Mouse (Mus musculus) intestine, embryonic 15.5 days (tissue): ENCODE results near the gene Tent5c. TPM values are rescaled to one million over a fixed set of nuclear protein-coding genes. Genes with fewer than 3 reads are reported as not detected.

Experiments used
- ATAC-seq: fragments of 200-750 bp; cut with Nextera tagmentation; 2 replicates; pipeline ENCODE4 v1.8.0; 2017; ENCODE audit warnings: moderate TSS enrichment, moderate library complexity
- H3K27ac ChIP-seq: fragments of 300-500 bp; sonication (generic); 2 replicates; pipeline ENCODE4 v1.5.1; 2015; ENCODE audit warnings: mild to moderate bottlenecking, inconsistent platforms
- H3K27me3 ChIP-seq: fragments of 300-500 bp; sonication (generic); replicated peaks from 2 replicates; pipeline ENCODE4 v1.6.1; 2015; ENCODE audit warnings: inconsistent platforms
- H3K36me3 ChIP-seq: fragments of 300-500 bp; sonication (generic); 2 replicates; pipeline ENCODE4 v1.6.1; 2015; ENCODE audit warnings: inconsistent platforms
- H3K4me1 ChIP-seq: fragments of 300-500 bp; sonication (generic); replicated peaks from 2 replicates; pipeline ENCODE4 v1.6.1; 2015; ENCODE audit warnings: inconsistent platforms
- H3K4me2 ChIP-seq: fragments of 300-500 bp; sonication (generic); replicated peaks from 2 replicates; pipeline ENCODE4 v1.6.1; 2015; ENCODE audit warnings: mild to moderate bottlenecking, inconsistent platforms
- H3K4me3 ChIP-seq: fragments of 300-500 bp; sonication (generic); replicated peaks from 2 replicates; pipeline ENCODE4 v1.5.1; 2015; ENCODE audit warnings: inconsistent platforms
- H3K9ac ChIP-seq: fragments of 300-500 bp; sonication (generic); 2 replicates; pipeline ENCODE4 v1.6.1; 2015; ENCODE audit warnings: inconsistent platforms
- H3K9me3 ChIP-seq: fragments of 300-500 bp; sonication (generic); 2 replicates; pipeline ENCODE4 v1.6.1; 2016; ENCODE audit warnings: inconsistent platforms
- WGBS: fragments of 180-500 bp; shearing (Covaris S2); methylation state at CpG from one replicate; pipeline ENCODE4 v1.1.7; 2015; 5-methylcytosine and 5-hydroxymethylcytosine counted together
- polyA plus RNA-seq: library from polyadenylated mRNA; unstranded; fragments of >200 nt; fragmentation: Nextera tagmentation; extraction: Ambion mirVana; gene quantifications from 2 replicates; pipeline ENCODE4 v1.2.1, GENCODE M21; 2015

Gene Tent5c
- polyA plus RNA-seq, 1 experiment from 2014 or later: 11.1 TPM

GRCm38 (mm10) chr3:100507174-100507573, 18.1 kb upstream of the Tent5c start:
- Histone ChIP-seq H3K4me1 (no peaks in the 10 kb centered on the region), H3K27me3 (no peaks in the 10 kb centered on the region), H3K9me3 (no peaks in the 10 kb centered on the region), H3K4me3 (no peak overlapping the region), H3K27ac (no peak overlapping the region), H3K4me2 (no peak overlapping the region), H3K9ac (no peak overlapping the region), H3K36me3 (no peaks in the 10 kb centered on the region)
- ATAC-seq: no peak
- 64% methylated on average over 4 of the region's 4 CpGs for WGBS

- Histone ChIP-seq H3K27me3 (no peaks in the 10 kb centered on the region), H3K27ac (no peak overlapping the region), H3K9ac (no peak overlapping the region), H3K9me3 (no peaks in the 10 kb centered on the region), H3K4me1 (no peaks in the 10 kb centered on the region), H3K4me2 (no peak overlapping the region), H3K4me3 (no peak overlapping the region), H3K36me3 (no peaks in the 10 kb centered on the region)
- WGBS: 50% methylated on average over 2 of the region's 2 CpGs
- no peak for ATAC-seq
Observed at GRCm38 (mm10) chr3:100506715-100507114, 17.6 kb upstream of the Tent5c start.

DNA sequence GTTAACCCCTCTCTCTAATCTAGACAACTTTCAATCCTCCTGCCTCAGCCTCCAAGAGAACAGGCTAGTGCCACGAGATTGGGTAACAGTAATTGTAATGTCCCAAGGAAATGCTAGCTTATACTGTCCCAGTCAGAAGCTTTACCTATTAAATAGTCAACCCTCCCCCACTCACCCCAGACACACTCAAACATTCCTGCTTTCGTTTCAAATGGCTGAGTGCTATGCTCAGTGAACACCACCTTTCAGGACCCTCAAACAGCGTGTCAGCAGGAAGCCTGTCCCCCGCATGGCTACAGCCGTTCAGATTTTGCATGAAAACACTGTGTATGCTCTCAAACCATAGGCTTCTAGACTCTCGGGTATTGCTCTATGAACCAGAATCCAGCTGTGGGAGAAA, 14.8 kb upstream of the Tent5c start:
- no peaks in the 10 kb centered on the region for H3K4me1 ChIP-seq
- no peaks in the 10 kb centered on the region for H3K9me3 ChIP-seq
- 73% methylated on average over 6 of the region's 6 CpGs for WGBS
- no peaks in the 10 kb centered on the region for H3K27me3 ChIP-seq
- no peak for ATAC-seq
- no peak overlapping the region for H3K4me3 ChIP-seq
- H3K9ac ChIP-seq: no peak overlapping the region
- no peak overlapping the region for H3K27ac ChIP-seq
- no peaks in the 10 kb centered on the region for H3K36me3 ChIP-seq
- no peak overlapping the region for H3K4me2 ChIP-seq

- Histone ChIP-seq H3K36me3 (no peaks in the 10 kb centered on the region), H3K4me3 (no peak overlapping the region), H3K27me3 (no peaks in the 10 kb centered on the region), H3K9me3 (no peaks in the 10 kb centered on the region), H3K9ac (no peak overlapping the region), H3K4me2 (no peak overlapping the region), H3K4me1 (no peaks in the 10 kb centered on the region), H3K27ac (no peak overlapping the region)
- 84% methylated on average over 6 of the region's 6 CpGs for WGBS
- no peak for ATAC-seq
Observed at GRCm38 (mm10) chr3:100502516-100502915, 13.4 kb upstream of the Tent5c start.

DNA sequence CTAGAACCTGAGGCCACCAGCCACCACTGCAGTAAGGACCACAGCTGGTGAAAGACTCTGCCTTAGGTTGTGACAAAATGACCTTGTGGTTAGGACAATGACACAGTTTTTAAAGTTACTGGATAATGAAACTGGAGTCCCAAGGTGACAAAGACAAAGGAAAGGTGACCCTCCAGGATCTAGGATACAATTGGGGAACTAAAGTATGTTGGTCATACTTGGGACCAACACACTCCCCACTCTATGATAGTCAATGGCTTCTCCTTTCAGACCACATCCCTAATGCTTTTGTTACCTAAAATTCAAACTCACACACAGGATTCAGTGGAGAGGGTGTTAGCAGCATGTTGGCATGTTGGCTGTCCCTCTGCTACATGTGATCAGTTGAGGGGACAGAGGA, 12.8 kb upstream of the Tent5c start:
- Histone ChIP-seq H3K9me3 (no peaks in the 10 kb centered on the region), H3K4me1 (no peaks in the 10 kb centered on the region), H3K36me3 (no peaks in the 10 kb centered on the region), H3K27ac (no peak overlapping the region), H3K4me2 (no peak overlapping the region), H3K4me3 (no peak overlapping the region), H3K9ac (no peak overlapping the region), H3K27me3 (no peaks in the 10 kb centered on the region)
- ATAC-seq: no peak

DNA sequence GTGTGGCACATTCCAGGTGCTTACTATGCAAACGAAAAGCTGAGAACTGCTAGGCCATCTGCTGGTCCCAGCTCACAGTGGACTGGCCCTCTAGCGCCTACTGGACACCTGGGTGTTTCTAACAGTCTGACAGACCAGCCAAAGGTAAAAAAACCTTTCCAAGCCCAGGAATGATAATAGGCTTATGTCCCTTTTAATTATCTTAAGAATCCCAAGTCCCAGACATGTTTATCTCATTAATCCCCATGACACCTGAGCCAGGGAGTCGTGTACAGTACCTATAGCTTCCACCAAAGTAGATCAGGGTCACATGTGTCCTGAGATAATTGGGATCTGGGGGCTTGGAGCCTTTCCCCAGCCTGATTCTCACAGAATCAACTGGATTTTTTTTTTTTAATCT, 7.0 kb upstream of the Tent5c start:
- Histone ChIP-seq H3K36me3 (no peaks in the 10 kb centered on the region), H3K9me3 (no peaks in the 10 kb centered on the region), H3K4me3 (no peak overlapping the region), H3K9ac (no peak overlapping the region), H3K27ac (no peak overlapping the region), H3K4me1 (no peaks in the 10 kb centered on the region), H3K27me3 (no peaks in the 10 kb centered on the region), H3K4me2 (no peak overlapping the region)
- ATAC-seq: no peak
- 72% methylated on average over 3 of the region's 3 CpGs for WGBS

DNA sequence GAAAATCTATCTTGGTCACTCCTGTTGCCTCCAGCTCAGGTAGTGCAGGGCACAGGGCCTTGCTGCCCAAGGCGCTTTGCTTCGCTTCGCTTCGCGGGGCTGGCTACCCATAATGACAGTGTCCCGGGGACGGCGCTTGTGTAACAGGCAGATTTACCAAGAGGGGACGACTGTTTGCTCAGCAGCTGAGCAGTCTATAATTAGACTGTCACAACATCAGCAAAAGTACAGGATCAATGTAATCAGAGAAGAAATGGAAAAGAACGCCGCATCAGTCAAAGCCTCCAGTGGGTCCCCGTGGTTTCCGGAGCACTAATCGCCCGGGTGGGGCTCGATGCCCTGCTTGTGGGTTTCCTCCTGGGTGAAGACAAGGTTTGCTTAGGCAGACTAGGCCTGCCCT, 6.3 kb upstream of the Tent5c start:
- ATAC-seq: no peak
- no peaks in the 10 kb centered on the region for H3K27me3 ChIP-seq
- 88% methylated on average over 16 of the region's 16 CpGs for WGBS

DNA sequence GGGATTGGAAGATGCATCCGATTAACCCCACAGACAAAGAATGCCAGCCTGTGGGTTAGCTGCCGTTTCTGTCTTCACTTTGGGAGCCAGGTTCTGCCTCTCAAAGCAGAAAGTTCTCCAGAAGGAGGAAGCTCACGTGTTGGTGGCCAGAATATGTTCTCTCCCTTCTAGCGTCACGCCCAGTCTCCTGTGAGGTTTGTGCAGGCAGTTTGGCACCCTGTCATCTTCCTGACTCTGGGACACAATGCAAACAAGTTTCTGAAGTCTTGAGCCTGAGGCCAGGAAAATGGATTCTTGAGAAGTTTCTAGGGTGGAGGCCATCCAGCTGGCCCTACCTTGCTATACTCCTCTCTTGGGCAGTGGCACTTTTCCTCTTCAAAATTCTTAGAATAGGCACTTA, 5.8 kb upstream of the Tent5c start:
- WGBS: 90% methylated on average over 5 of the region's 5 CpGs

More for the DNA sequence above, 6.3 kb upstream of the Tent5c start:
- H3K36me3 ChIP-seq: no peaks in the 10 kb centered on the region
- H3K27ac ChIP-seq: no peak overlapping the region
- no peak overlapping the region for H3K4me2 ChIP-seq
- H3K9me3 ChIP-seq: no peaks in the 10 kb centered on the region
- no peak overlapping the region for H3K9ac ChIP-seq
- no peak overlapping the region for H3K4me3 ChIP-seq
- no peaks in the 10 kb centered on the region for H3K4me1 ChIP-seq

DNA sequence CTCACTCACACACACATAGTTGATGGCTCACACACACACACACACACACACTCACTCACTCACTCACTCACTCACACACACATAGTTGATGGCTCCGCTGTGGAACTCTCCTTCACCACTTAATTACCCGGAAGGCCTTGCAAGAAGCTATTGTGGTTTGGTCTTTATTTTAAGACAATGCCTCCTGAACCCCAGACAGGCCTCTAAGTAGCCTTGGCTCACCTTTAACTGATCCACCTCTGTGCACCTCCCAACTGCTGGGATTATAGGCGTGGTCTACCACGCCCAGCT, 831 bp upstream of the Tent5c start:
- Histone ChIP-seq H3K27ac (no peak overlapping the region), H3K36me3 (no peaks in the 10 kb centered on the region), H3K9ac (0 out of 2 replicates have a peak overlapping the region, but pooled peaks have one; percentile 60), H3K4me3 (peak overlapping the region; percentile 62), H3K4me1 (no peaks in the 10 kb centered on the region; the same call in 1 of the 2 replicates), H3K4me2 (peak overlapping the region; percentile 97), H3K27me3 (peaks cover 10% of the 10 kb centered on the region; the same call in 1 of the 2 replicates), H3K9me3 (no peaks in the 10 kb centered on the region)
- 0 out of 2 replicates have a peak, but pooled peaks have one; percentile 1 for ATAC-seq
- WGBS: 18% methylated on average over 4 of the region's 4 CpGs

More for the DNA sequence above, 5.8 kb upstream of the Tent5c start:
- H3K4me3 ChIP-seq: no peak overlapping the region
- no peaks in the 10 kb centered on the region for H3K9me3 ChIP-seq
- H3K27me3 ChIP-seq: no peaks in the 10 kb centered on the region
- no peak for ATAC-seq
- no peak overlapping the region for H3K9ac ChIP-seq
- H3K27ac ChIP-seq: no peak overlapping the region
- H3K36me3 ChIP-seq: no peaks in the 10 kb centered on the region
- H3K4me2 ChIP-seq: no peak overlapping the region
- no peaks in the 10 kb centered on the region; the same call in 1 of the 2 replicates for H3K4me1 ChIP-seq

- WGBS: under 1% methylated on average over 66 of the region's 66 CpGs
- ATAC-seq: peak; percentile 40
- H3K4me2 ChIP-seq: peak overlapping the region; percentile 97
- no peak overlapping the region for H3K27ac ChIP-seq
- H3K27me3 ChIP-seq: peaks cover 10% of the 10 kb centered on the region; the same call in 1 of the 2 replicates
- peak overlapping the region; percentile 60 for H3K9ac ChIP-seq
- peak overlapping the region; percentile 62 for H3K4me3 ChIP-seq
- H3K9me3 ChIP-seq: no peaks in the 10 kb centered on the region
- no peaks in the 10 kb centered on the region for H3K36me3 ChIP-seq
- H3K4me1 ChIP-seq: no peaks in the 10 kb centered on the region; the same call in 1 of the 2 replicates
Observed at GRCm38 (mm10) chr3:100488251-100489132, 632 bp downstream of the Tent5c start.

DNA sequence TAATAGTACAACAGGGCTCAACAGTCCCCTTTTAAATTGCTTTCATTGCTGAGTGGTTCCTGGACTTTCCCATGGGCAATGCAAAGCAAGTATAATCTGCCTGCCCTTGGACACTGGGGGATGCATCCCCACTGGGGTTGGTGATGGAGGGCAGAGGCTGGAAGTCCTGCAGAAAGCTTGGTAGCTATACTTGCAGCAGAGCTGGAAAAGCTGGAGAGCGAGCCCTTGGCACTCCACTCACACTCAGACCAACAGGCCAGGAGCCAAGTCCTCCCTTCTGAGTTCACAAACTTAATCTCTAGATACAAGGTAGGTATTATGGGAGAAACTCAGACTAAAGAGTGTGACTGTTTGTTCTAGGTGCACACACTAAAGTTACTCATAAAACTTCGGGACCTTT, 2.1 kb downstream of the Tent5c start:
- no peaks in the 10 kb centered on the region for H3K36me3 ChIP-seq
- no peaks in the 10 kb centered on the region; the same call in 1 of the 2 replicates for H3K4me1 ChIP-seq
- H3K9ac ChIP-seq: no peak overlapping the region
- ATAC-seq: no peak
- H3K9me3 ChIP-seq: no peaks in the 10 kb centered on the region
- peaks cover 10% of the 10 kb centered on the region; the same call in 1 of the 2 replicates for H3K27me3 ChIP-seq
- H3K27ac ChIP-seq: no peak overlapping the region
- 0 out of 2 replicates have a peak overlapping the region, but pooled peaks have one; percentile 4 for H3K4me3 ChIP-seq
- no peak overlapping the region for H3K4me2 ChIP-seq
- 85% methylated on average over 2 of the region's 2 CpGs for WGBS

GRCm38 (mm10) chr3:100485390-100486132, 3.6 kb downstream of the Tent5c start:
- Histone ChIP-seq H3K4me3 (no peak overlapping the region), H3K9me3 (no peaks in the 10 kb centered on the region), H3K27ac (no peak overlapping the region), H3K4me1 (no peaks in the 10 kb centered on the region; the same call in 1 of the 2 replicates), H3K9ac (no peak overlapping the region), H3K4me2 (no peak overlapping the region; the same call in 1 of the 2 replicates), H3K27me3 (peaks cover 10% of the 10 kb centered on the region; the same call in 1 of the 2 replicates), H3K36me3 (no peaks in the 10 kb centered on the region)
- no peak for ATAC-seq
- WGBS: 59% methylated on average over 11 of the region's 11 CpGs
